Mouse (Mus musculus) stomach, embryonic 14.5 days (tissue): ENCODE data around the gene Crot. TPM values are rescaled to one million over a fixed set of nuclear protein-coding genes. Genes with fewer than 3 reads are reported as not detected.

Experiments
- ATAC-seq: fragments of 200-750 bp; cut with Nextera tagmentation; 2 replicates; pipeline ENCODE4 v1.8.0; 2017; ENCODE audit warnings: low read depth, moderate TSS enrichment; ENCODE audit not compliant: insufficient number of reproducible peaks, insufficient read depth, low FRiP score
- H3K27ac ChIP-seq: fragments of 300-500 bp; sonication (generic); 2 replicates; pipeline ENCODE4 v1.5.1; 2014; ENCODE audit warnings: mild to moderate bottlenecking, low read length, moderate library complexity, mixed read lengths
- H3K27me3 ChIP-seq: fragments of 300-500 bp; sonication (generic); 2 replicates; pipeline ENCODE4 v1.6.1; 2014; ENCODE audit warnings: low read length, control low read depth, mixed read lengths; ENCODE audit not compliant: control insufficient read depth, insufficient read depth
- H3K36me3 ChIP-seq: fragments of 300-500 bp; sonication (generic); 2 replicates; pipeline ENCODE4 v1.6.1; 2014; ENCODE audit warnings: mild to moderate bottlenecking, control low read depth, low read length, moderate library complexity, mixed read lengths; ENCODE audit not compliant: control insufficient read depth, insufficient read depth
- H3K4me1 ChIP-seq: fragments of 300-500 bp; sonication (generic); 2 replicates; pipeline ENCODE4 v1.6.1; 2014; ENCODE audit warnings: low read length, control low read depth, mixed read lengths; ENCODE audit not compliant: control insufficient read depth, insufficient read depth
- H3K4me2 ChIP-seq: fragments of 300-500 bp; sonication (generic); replicated peaks from 2 replicates; pipeline ENCODE4 v1.6.1; 2014; ENCODE audit warnings: low read depth, low read length, control low read depth
- H3K4me3 ChIP-seq: fragments of 300-500 bp; sonication (generic); 2 replicates; pipeline ENCODE4 v1.5.1; 2014; ENCODE audit warnings: low read depth, low read length, control low read depth
- H3K9ac ChIP-seq: fragments of 300-500 bp; sonication (generic); replicated peaks from 2 replicates; pipeline ENCODE4 v1.6.1; 2014; ENCODE audit warnings: low read depth, mild to moderate bottlenecking, control low read depth, low read length, moderate library complexity, mixed read lengths
- H3K9me3 ChIP-seq: fragments of 300-500 bp; sonication (generic); 2 replicates; pipeline ENCODE4 v1.6.1; 2016; ENCODE audit warnings: low read depth, low read length, control low read depth; ENCODE audit not compliant: control insufficient read depth
- WGBS: fragments of 180-500 bp; shearing (Covaris S2); extraction: QIAGEN DNeasy Blood & Tissue Kit; methylation state at CpG from one replicate; pipeline ENCODE4 v1.1.7; 2014; 5-methylcytosine and 5-hydroxymethylcytosine counted together
- polyA plus RNA-seq: library from polyadenylated mRNA; unstranded; fragments of >200 nt; fragmentation: Nextera tagmentation; extraction: Ambion mirVana; gene quantifications from 2 replicates; pipeline ENCODE4 v1.2.1, GENCODE M21; 2014

The Crot gene
- polyA plus RNA-seq, 1 experiment from 2014 or later = 55.2 TPM

GRCm38 (mm10) chr5:8985470-8985869 is 11.7 kb downstream of the Crot start:
- H3K4me2 ChIP-seq = no peak overlapping the region
- WGBS = 90% methylated on average over 3 of the region's 3 CpGs
- H3K27ac ChIP-seq = no peak overlapping the region
- H3K36me3 ChIP-seq = peaks cover 40% of the 10 kb centered on the region
- H3K4me3 ChIP-seq = no peak overlapping the region
- H3K27me3 ChIP-seq = no peaks in the 10 kb centered on the region
- H3K9ac ChIP-seq = no peak overlapping the region
- ATAC-seq = no peak
- H3K9me3 ChIP-seq = no peaks in the 10 kb centered on the region
- H3K4me1 ChIP-seq = no peaks in the 10 kb centered on the region

- Histone ChIP-seq H3K9ac (no peak overlapping the region), H3K27ac (no peak overlapping the region), H3K4me1 (no peaks in the 10 kb centered on the region), H3K27me3 (no peaks in the 10 kb centered on the region), H3K36me3 (peaks cover 26% of the 10 kb centered on the region), H3K4me2 (no peak overlapping the region), H3K4me3 (no peak overlapping the region), H3K9me3 (no peaks in the 10 kb centered on the region)
- no peak for ATAC-seq
Measured at GRCm38 (mm10) chr5:8974721-8975120, 22.4 kb downstream of the Crot start.

- no peak overlapping the region for H3K27ac ChIP-seq
- 95% methylated on average over 7 of the region's 7 CpGs for WGBS
- no peak overlapping the region for H3K4me3 ChIP-seq
- H3K4me1 ChIP-seq = no peaks in the 10 kb centered on the region
- H3K27me3 ChIP-seq = no peaks in the 10 kb centered on the region
- H3K4me2 ChIP-seq = no peak overlapping the region
- H3K9me3 ChIP-seq = no peaks in the 10 kb centered on the region
- ATAC-seq = no peak
- no peak overlapping the region for H3K9ac ChIP-seq
- peaks cover 27% of the 10 kb centered on the region for H3K36me3 ChIP-seq
Measured at GRCm38 (mm10) chr5:8972355-8972754, 24.8 kb downstream of the Crot start.

GRCm38 (mm10) chr5:8970694-8971093 is 26.4 kb downstream of the Crot start:
- Histone ChIP-seq H3K9ac (no peak overlapping the region), H3K4me2 (no peak overlapping the region), H3K4me3 (no peak overlapping the region), H3K27me3 (no peaks in the 10 kb centered on the region), H3K27ac (no peak overlapping the region), H3K4me1 (no peaks in the 10 kb centered on the region), H3K9me3 (no peaks in the 10 kb centered on the region), H3K36me3 (peaks cover 38% of the 10 kb centered on the region)
- ATAC-seq = no peak
- 94% methylated on average over 2 of the region's 2 CpGs for WGBS

GRCm38 (mm10) chr5:8964487-8964886 is 32.6 kb downstream of the Crot start:
- Histone ChIP-seq H3K4me3 (no peak overlapping the region), H3K9me3 (no peaks in the 10 kb centered on the region), H3K36me3 (peaks cover 25% of the 10 kb centered on the region), H3K9ac (no peak overlapping the region), H3K4me1 (no peaks in the 10 kb centered on the region), H3K4me2 (no peak overlapping the region), H3K27me3 (no peaks in the 10 kb centered on the region), H3K27ac (no peak overlapping the region)
- no peak for ATAC-seq
- WGBS = 96% methylated on average over 5 of the region's 5 CpGs

- Histone ChIP-seq H3K4me1 (no peaks in the 10 kb centered on the region), H3K4me2 (no peak overlapping the region), H3K4me3 (no peak overlapping the region), H3K27ac (no peak overlapping the region), H3K36me3 (peaks cover 4% of the 10 kb centered on the region), H3K27me3 (no peaks in the 10 kb centered on the region), H3K9ac (no peak overlapping the region), H3K9me3 (no peaks in the 10 kb centered on the region)
- WGBS = 81% methylated on average over 4 of the region's 4 CpGs
- ATAC-seq = peak; percentile 42; the same call in 1 of the 2 replicates
Measured at GRCm38 (mm10) chr5:8960534-8960933, 36.6 kb downstream of the Crot start.

- Histone ChIP-seq H3K27me3 (no peaks in the 10 kb centered on the region), H3K4me2 (no peak overlapping the region), H3K27ac (no peak overlapping the region), H3K9ac (no peak overlapping the region), H3K9me3 (no peaks in the 10 kb centered on the region), H3K36me3 (no peaks in the 10 kb centered on the region), H3K4me1 (no peaks in the 10 kb centered on the region), H3K4me3 (no peak overlapping the region)
- 90% methylated on average over 3 of the region's 3 CpGs for WGBS
- no peak for ATAC-seq
Measured at GRCm38 (mm10) chr5:8955544-8955943, 41.6 kb downstream of the Crot start.

- no peaks in the 10 kb centered on the region for H3K4me1 ChIP-seq
- no peaks in the 10 kb centered on the region for H3K36me3 ChIP-seq
- no peak for ATAC-seq
- no peaks in the 10 kb centered on the region for H3K27me3 ChIP-seq
- no peak overlapping the region for H3K4me2 ChIP-seq
- H3K4me3 ChIP-seq = no peak overlapping the region
- 93% methylated on average over 2 of the region's 2 CpGs for WGBS
- H3K27ac ChIP-seq = no peak overlapping the region
- no peak overlapping the region for H3K9ac ChIP-seq
- H3K9me3 ChIP-seq = no peaks in the 10 kb centered on the region
Measured at GRCm38 (mm10) chr5:8953660-8954059, 43.5 kb downstream of the Crot start.

GRCm38 (mm10) chr5:8947423-8948110 is 49.6 kb downstream of the Crot start:
- H3K27me3 ChIP-seq = no peaks in the 10 kb centered on the region
- H3K27ac ChIP-seq = no peak overlapping the region
- no peak for ATAC-seq
- H3K9me3 ChIP-seq = no peaks in the 10 kb centered on the region
- H3K4me2 ChIP-seq = no peak overlapping the region
- no peaks in the 10 kb centered on the region for H3K36me3 ChIP-seq
- no peak overlapping the region for H3K9ac ChIP-seq
- no peak overlapping the region for H3K4me3 ChIP-seq
- H3K4me1 ChIP-seq = no peaks in the 10 kb centered on the region
- 68% methylated on average over 4 of the region's 4 CpGs for WGBS
